Mouse (Mus musculus) ES-Bruce4 (cell line): ENCODE measurements around the gene Wfdc16. TPM values are rescaled to one million over a fixed set of nuclear protein-coding genes. Genes with fewer than 3 reads are reported as not detected.
"Not testable (repeated sequence)": the region's sequence is repeated elsewhere in the genome, so short reads cannot be mapped to it uniquely, and the experiment has no call there.

ENCODE experiments used
- H3K27ac ChIP-seq: 2 replicates; pipeline ENCODE4 v1.5.1; 2012; ENCODE audit warnings: low read length, inconsistent platforms; ENCODE audit not compliant: insufficient read depth
- H3K27me3 ChIP-seq: 2 replicates; pipeline ENCODE4 v1.6.1; 2012; ENCODE audit warnings: mild to moderate bottlenecking, low read length, inconsistent platforms; ENCODE audit not compliant: control insufficient read depth, poor library complexity, insufficient read depth, severe bottlenecking
- H3K36me3 ChIP-seq: 2 replicates; pipeline ENCODE4 v1.6.1; 2012; ENCODE audit warnings: inconsistent platforms, mild to moderate bottlenecking, low read length, moderate library complexity; ENCODE audit not compliant: control insufficient read depth, poor library complexity, insufficient read depth, severe bottlenecking
- H3K4me1 ChIP-seq: one replicate; pipeline ENCODE4 v1.8.1; 2011; ENCODE audit warnings: low read length; ENCODE audit not compliant: control insufficient read depth, insufficient read depth
- H3K4me3 ChIP-seq: 2 replicates; pipeline ENCODE4 v1.5.1; 2011; ENCODE audit warnings: low read depth, mild to moderate bottlenecking, low read length
- H3K9ac ChIP-seq: 2 replicates; pipeline ENCODE4 v1.6.1; 2012; ENCODE audit warnings: low read depth, mild to moderate bottlenecking, inconsistent platforms; ENCODE audit not compliant: poor library complexity, severe bottlenecking
- H3K9me3 ChIP-seq: replicated peaks from 2 replicates; pipeline ENCODE4 v1.6.1; 2012; ENCODE audit warnings: mild to moderate bottlenecking, low read length, inconsistent platforms; ENCODE audit not compliant: control insufficient read depth, poor library complexity, insufficient read depth, severe bottlenecking
- CTCF ChIP-seq: IDR thresholded peaks from one replicate; pipeline ENCODE4 v1.8.1; 2011; ENCODE audit warnings: low read depth, low read length
- EP300 ChIP-seq: IDR thresholded peaks from 2 replicates; pipeline ENCODE4 v1.6.1; 2011; ENCODE audit warnings: low read depth, low read length; ENCODE audit not compliant: insufficient read depth
- POLR2A ChIP-seq: IDR thresholded peaks from one replicate; pipeline ENCODE4 v1.8.1; 2011; ENCODE audit warnings: low read length; ENCODE audit not compliant: insufficient read depth
- polyA plus RNA-seq: library from polyadenylated mRNA; stranded (reverse); fragments of >200 nt; gene quantifications from 2 replicates; pipeline ENCODE4 v1.2.4, GENCODE M21; 2011; ENCODE audit warnings: low read depth; ENCODE audit not compliant: missing spikeins, insufficient read depth, insufficient read length

Wfdc16 gene
- polyA plus RNA-seq, 1 experiment = not detected

DNA sequence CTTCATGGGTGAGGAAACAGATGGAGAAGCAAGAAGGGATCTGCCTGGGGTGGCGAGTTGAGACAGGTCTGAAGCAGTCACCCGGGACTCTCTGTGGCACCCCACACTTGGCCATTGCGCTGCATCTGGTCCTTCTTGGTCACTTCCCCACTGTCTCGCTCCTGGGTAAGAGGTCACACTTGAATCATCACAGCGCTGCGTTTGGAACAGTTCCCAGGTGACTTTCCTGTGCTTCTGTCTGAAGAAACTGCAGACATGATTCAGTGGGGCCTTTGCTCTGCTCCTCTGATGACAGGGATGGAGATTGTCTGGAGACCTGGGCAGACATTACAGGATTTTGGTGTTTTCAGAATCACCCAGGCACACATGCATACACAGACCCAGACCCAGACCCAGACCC, 29.8 kb downstream of the Wfdc16 start:
- no peaks in the 10 kb centered on the region for H3K36me3 ChIP-seq
- H3K9me3 ChIP-seq = no peaks in the 10 kb centered on the region; the same call in 1 of the 2 replicates
- H3K4me3 ChIP-seq = no peak overlapping the region
- no peaks in the 10 kb centered on the region for H3K27me3 ChIP-seq
- no peaks in the 10 kb centered on the region for H3K4me1 ChIP-seq
- TF ChIP-seq POLR2A (no peak), CTCF (no peak)
- no peak overlapping the region for H3K9ac ChIP-seq
- H3K27ac ChIP-seq = no peak overlapping the region

- H3K9ac ChIP-seq = no peak overlapping the region
- H3K4me3 ChIP-seq = no peak overlapping the region
- no peaks in the 10 kb centered on the region for H3K4me1 ChIP-seq
- no peaks in the 10 kb centered on the region; the same call in 1 of the 2 replicates for H3K9me3 ChIP-seq
- no peaks in the 10 kb centered on the region for H3K27me3 ChIP-seq
- no peak overlapping the region for H3K27ac ChIP-seq
- no peaks in the 10 kb centered on the region for H3K36me3 ChIP-seq
- no peak for TF ChIP-seq POLR2A
- no peak for TF ChIP-seq EP300
- TF ChIP-seq CTCF = no peak
Measured at GRCm38 (mm10) chr2:164604411-164604810, 34.2 kb downstream of the Wfdc16 start.

DNA sequence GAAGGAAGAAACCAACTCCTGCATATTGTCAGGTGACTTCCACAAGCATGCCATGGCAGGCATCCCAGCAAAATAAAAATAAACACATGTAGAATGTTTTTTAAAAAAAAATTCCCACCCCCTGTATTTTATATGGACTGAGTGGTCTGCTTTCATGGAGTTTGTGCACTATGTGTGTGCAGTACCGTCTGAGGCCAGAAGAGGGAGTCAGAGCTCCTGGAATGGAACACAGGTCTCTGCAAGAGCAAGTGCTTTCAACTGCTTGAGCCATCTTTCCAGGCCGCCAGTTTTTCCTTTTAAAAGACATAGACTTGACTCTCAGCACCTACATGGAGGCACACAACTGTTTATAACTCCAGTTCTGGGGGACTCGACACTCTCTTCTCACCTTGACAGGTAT, 35.1 kb downstream of the Wfdc16 start:
- Histone ChIP-seq H3K27me3 (no peaks in the 10 kb centered on the region), H3K9me3 (no peaks in the 10 kb centered on the region; the same call in 1 of the 2 replicates), H3K36me3 (no peaks in the 10 kb centered on the region), H3K27ac (no peak overlapping the region), H3K4me1 (no peaks in the 10 kb centered on the region), H3K9ac (no peak overlapping the region), H3K4me3 (no peak overlapping the region)
- TF ChIP-seq POLR2A (no peak), CTCF (no peak), EP300 (no peak)

GRCm38 (mm10) chr2:164600179-164600578, 38.4 kb downstream of the Wfdc16 start:
- no peak overlapping the region for H3K4me3 ChIP-seq
- TF ChIP-seq POLR2A (no peak), CTCF (peak; percentile 65)
- H3K9me3 ChIP-seq = no peaks in the 10 kb centered on the region; the same call in 1 of the 2 replicates
- H3K27ac ChIP-seq = no peak overlapping the region
- no peaks in the 10 kb centered on the region for H3K36me3 ChIP-seq
- H3K4me1 ChIP-seq = no peaks in the 10 kb centered on the region
- no peaks in the 10 kb centered on the region for H3K27me3 ChIP-seq
- no peak overlapping the region for H3K9ac ChIP-seq

GRCm38 (mm10) chr2:164593494-164593893, 45.1 kb downstream of the Wfdc16 start, which contains the start of gene Eppin:
Gene Eppin (minus strand): TSS chr2:164593594.
- no peak within 1 kb of the TSS for H3K9ac ChIP-seq

DNA sequence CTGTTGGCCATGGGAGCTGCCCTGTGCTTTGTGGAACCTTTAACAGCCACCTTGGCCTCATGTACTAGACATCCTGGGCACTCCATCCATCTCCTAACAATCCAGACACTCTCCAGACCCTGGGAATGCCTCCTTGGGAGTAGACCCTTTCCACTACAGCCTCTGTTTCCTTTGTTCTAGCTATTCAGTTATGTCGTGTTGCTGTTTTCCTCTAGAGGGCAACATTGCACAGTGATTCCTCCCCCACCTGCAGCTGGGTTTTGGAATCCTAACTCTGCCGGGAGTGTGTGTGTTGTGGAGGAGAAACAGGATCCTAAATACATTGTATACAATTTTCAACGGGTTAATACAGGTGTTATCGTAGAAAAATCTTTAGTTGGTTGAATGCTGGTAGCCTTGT, 46.6 kb downstream of the Wfdc16 start:
- H3K4me1 ChIP-seq = no peaks in the 10 kb centered on the region
- no peaks in the 10 kb centered on the region for H3K9me3 ChIP-seq
- no peaks in the 10 kb centered on the region for H3K27me3 ChIP-seq
- H3K4me3 ChIP-seq = no peak overlapping the region
- no peak overlapping the region for H3K9ac ChIP-seq
- no peak for TF ChIP-seq EP300
- TF ChIP-seq POLR2A = no peak
- peak; percentile 67 for TF ChIP-seq CTCF
- no peak overlapping the region for H3K27ac ChIP-seq
- no peaks in the 10 kb centered on the region for H3K36me3 ChIP-seq

More at GRCm38 (mm10) chr2:164593494-164593893, 45.1 kb downstream of the Wfdc16 start, which contains the start of gene Eppin:
- Histone ChIP-seq H3K4me1 (no peaks in the 10 kb centered on the region), H3K9me3 (no peaks in the 10 kb centered on the region), H3K36me3 (no peaks in the 10 kb centered on the region), H3K4me3 (no peak within 1 kb of the TSS), H3K27me3 (no peaks in the 10 kb centered on the region), H3K27ac (no peak within 1 kb of the TSS)
- no peak for TF ChIP-seq POLR2A
- TF ChIP-seq CTCF = no peak
- TF ChIP-seq EP300 = no peak

- H3K36me3 ChIP-seq, H3K9me3 ChIP-seq, H3K4me1 ChIP-seq, H3K27me3 ChIP-seq, H3K4me3 ChIP-seq, H3K9ac ChIP-seq, H3K27ac ChIP-seq: not testable (repeated sequence)
Measured at GRCm38 (mm10) chr2:164585025-164585725, 53.4 kb downstream of the Wfdc16 start, which contains the start of gene Wfdc6a. Gene Wfdc6a (minus strand): TSS chr2:164585447.

Other genes with a start within 250 kb of the Wfdc16 start
- 1.6 and 1.8 TPM in 2 replicates for gene Slpi, start 249.7 kb downstream of the Wfdc16 start, polyA plus RNA-seq
- not detected in 2 replicates for gene Rbpjl, start 235.7 kb downstream of the Wfdc16 start, polyA plus RNA-seq
- 0.93 and 1.7 TPM in 2 replicates for gene Matn4, start 233.6 kb downstream of the Wfdc16 start, polyA plus RNA-seq
- 212 and 213 TPM in 2 replicates for gene Sdc4, start 194.9 kb downstream of the Wfdc16 start, polyA plus RNA-seq
- 13.3 and 19.8 TPM in 2 replicates for gene Sys1, start 181.8 kb downstream of the Wfdc16 start, polyA plus RNA-seq
- 2.3 TPM in 1 of 2 replicates, not detected in the other for gene Gm20458, start 177.8 kb downstream of the Wfdc16 start, polyA plus RNA-seq
- gene Trp53tg5, start 165.1 kb downstream of the Wfdc16 start, polyA plus RNA-seq = not detected in 2 replicates
- gene Dbndd2, start 152.7 kb downstream of the Wfdc16 start, polyA plus RNA-seq = 6.4 and 7.1 TPM in 2 replicates
- gene Pigt, start 141.3 kb downstream of the Wfdc16 start, polyA plus RNA-seq = 49.9 and 52.7 TPM in 2 replicates
- gene Wfdc2, start 76.4 kb downstream of the Wfdc16 start, polyA plus RNA-seq = 123 and 135 TPM in 2 replicates
- gene Spint3, start 65.3 kb downstream of the Wfdc16 start, polyA plus RNA-seq = not detected in 2 replicates
- not detected in 2 replicates for gene Wfdc6a, start 53.3 kb downstream of the Wfdc16 start, polyA plus RNA-seq
- gene Eppin, start 45.2 kb downstream of the Wfdc16 start, polyA plus RNA-seq = not detected in 2 replicates
- gene Wfdc6b, start 25.3 kb downstream of the Wfdc16 start, polyA plus RNA-seq = not detected in 2 replicates
- not detected in 2 replicates for gene Wfdc8, start 25.2 kb downstream of the Wfdc16 start, polyA plus RNA-seq
- not detected in 2 replicates for gene Wfdc10, start 17.2 kb upstream of the Wfdc16 start, polyA plus RNA-seq
- gene Wfdc9, start 17.8 kb upstream of the Wfdc16 start, polyA plus RNA-seq = not detected in 2 replicates
- not detected in 2 replicates for gene Wfdc11, start 35.3 kb upstream of the Wfdc16 start, polyA plus RNA-seq
- gene Wfdc13, start 46.3 kb upstream of the Wfdc16 start, polyA plus RNA-seq = 0.57 TPM in 1 of 2 replicates, not detected in the other
- not detected in 2 replicates for gene Spint4, start 59.7 kb upstream of the Wfdc16 start, polyA plus RNA-seq
- gene Spint5, start 76.5 kb upstream of the Wfdc16 start, polyA plus RNA-seq = not detected in 2 replicates
- gene Wfdc3, start 107.1 kb upstream of the Wfdc16 start, polyA plus RNA-seq = 0.60 and 1.7 TPM in 2 replicates
- 26.7 and 30.4 TPM in 2 replicates for gene Dnttip1, start 107.2 kb upstream of the Wfdc16 start, polyA plus RNA-seq
- 366 and 371 TPM in 2 replicates for gene Ube2c, start 131.1 kb upstream of the Wfdc16 start, polyA plus RNA-seq
- gene Tnnc2, start 141.2 kb upstream of the Wfdc16 start, polyA plus RNA-seq = 0.88 and 1.6 TPM in 2 replicates
- gene Snx21, start 147.0 kb upstream of the Wfdc16 start, polyA plus RNA-seq = 10.7 and 11.2 TPM in 2 replicates
- gene Acot8, start 166.1 kb upstream of the Wfdc16 start, polyA plus RNA-seq = 15.0 and 15.7 TPM in 2 replicates
- 10.7 and 12.1 TPM in 2 replicates for gene Zswim3, start 166.3 kb upstream of the Wfdc16 start, polyA plus RNA-seq
- gene Zswim1, start 183.9 kb upstream of the Wfdc16 start, polyA plus RNA-seq = 39.5 and 50.0 TPM in 2 replicates
- not detected in 2 replicates for gene Spata25, start 189.7 kb upstream of the Wfdc16 start, polyA plus RNA-seq
- 75.3 and 83.4 TPM in 2 replicates for gene Ctsa, start 194.1 kb upstream of the Wfdc16 start, polyA plus RNA-seq
- gene Neurl2, start 194.7 kb upstream of the Wfdc16 start, polyA plus RNA-seq = 2.2 and 2.8 TPM in 2 replicates
- gene Pltp, start 218.9 kb upstream of the Wfdc16 start, polyA plus RNA-seq = 52.4 and 55.9 TPM in 2 replicates
- gene Pcif1, start 240.5 kb upstream of the Wfdc16 start, polyA plus RNA-seq = 30.2 and 30.9 TPM in 2 replicates